Comparison of ENCODE assay signal across 22 mouse cellular contexts in the genomic region with DNA sequence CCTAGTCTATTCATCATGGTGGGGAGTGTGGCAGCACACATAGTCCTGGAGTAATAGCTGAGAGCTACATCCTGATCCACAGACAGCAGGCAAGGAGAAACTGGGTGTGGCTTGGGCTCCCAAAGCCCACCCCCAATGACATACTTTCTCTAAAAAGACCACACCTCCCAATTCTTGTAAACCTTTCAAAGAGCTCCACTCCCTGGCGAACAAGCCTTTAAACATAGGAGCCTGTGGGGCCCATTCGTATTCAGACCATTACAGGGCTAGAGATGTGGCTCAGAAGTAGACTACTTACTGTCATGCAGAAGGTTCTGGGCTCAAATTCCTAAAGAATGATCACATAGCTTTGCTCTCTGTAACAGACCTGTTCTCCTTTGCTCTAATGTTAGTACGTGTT.
DNase-seq lines count a peak whose midpoint lies in the region; ATAC-seq and TF ChIP-seq lines count a peak whose summit lies in the region.
"Had no signal": no experiment of that assay in that cellular context is flagged by ENCODE, and none has a peak within 500 bp of the region (broad histone marks: within the 10 kb centered on the region; RNA-seq: fewer than 3 reads in every experiment).

No protein-coding gene starts in this region.

- WGBS in lung, embryonic 14.5 days, result 77% methylated on average over 3 of the region's 3 CpGs
- 93% methylated on average over 3 of the region's 3 CpGs for WGBS in kidney, embryonic 14.5 days

- TF ChIP-seq CTCF in lung, embryonic 14.5 days (IDR thresholded peaks at IDR 0.05; ENCODE audit: low read depth), result no peak

- no peak overlapping the region for H3K4me3 ChIP-seq in lung, embryonic 14.5 days (ENCODE audit: low read depth, low read length)
- H3K4me3 ChIP-seq in kidney, embryonic 14.5 days (ENCODE audit: low read length), result no peak overlapping the region
- H3K4me3 ChIP-seq: embryonic facial prominence, embryonic 15.5 days; erythroblast, embryonic 14.5 days; forebrain, embryonic 10.5 days; forebrain, embryonic 15.5 days; heart, embryonic 12.5 days had no signal

- no peaks in the 10 kb centered on the region for H3K36me3 ChIP-seq in lung, embryonic 14.5 days (ENCODE audit: insufficient read depth)
- H3K36me3 ChIP-seq in kidney, embryonic 14.5 days (ENCODE audit: control insufficient read depth, insufficient read depth, low read length), result no peaks in the 10 kb centered on the region
- H3K36me3 ChIP-seq: embryonic facial prominence, embryonic 15.5 days; forebrain, embryonic 10.5 days; forebrain, embryonic 15.5 days; heart, embryonic 12.5 days had no signal

- no peaks in the 10 kb centered on the region for H3K4me1 ChIP-seq in lung, embryonic 14.5 days (ENCODE audit: insufficient read depth)
- no peaks in the 10 kb centered on the region for H3K4me1 ChIP-seq in kidney, embryonic 14.5 days (ENCODE audit: control insufficient read depth, insufficient read depth, low read length)

- ATAC-seq in lung, embryonic 14.5 days (ENCODE audit: insufficient read depth), result no peak
- ATAC-seq in kidney, embryonic 14.5 days (ENCODE audit: low FRiP score, low TSS enrichment), result no peak
- ATAC-seq: forebrain, embryonic 15.5 days; hindbrain, postnatal 0 days; Patski had no signal

- DNase-seq in lung, embryonic 14.5 days, result peak; percentile 24
- DNase-seq in lung, postnatal 14 days, result no peak
- peak; percentile 90 for DNase-seq in R1 (ENCODE audit: low read depth, low spot score)
- DNase-seq in retina, postnatal 1 day, result peak; percentile 26
- no peak for DNase-seq in testis, postnatal 10 days (ENCODE audit: low spot score)
- DNase-seq: adrenal gland, adult 8-10 months; adrenal gland, postnatal 36 days; cerebellum, adult 11 months; cerebellum, adult 8-10 months; cerebellum, postnatal 14 days; embryo, embryonic 11 days; gastrocnemius, postnatal 36 days; heart, adult 18-20 months; heart, postnatal 36 days had no signal

- no peaks in the 10 kb centered on the region for H3K27me3 ChIP-seq in lung, embryonic 14.5 days (ENCODE audit: insufficient read depth, low read length)
- no peaks in the 10 kb centered on the region for H3K27me3 ChIP-seq in kidney, embryonic 14.5 days (ENCODE audit: control insufficient read depth, insufficient read depth, low read length)
- H3K27me3 ChIP-seq: embryonic facial prominence, embryonic 15.5 days; forebrain, embryonic 15.5 days; heart, embryonic 12.5 days; Patski had no signal

- H3K4me2 ChIP-seq in lung, embryonic 14.5 days, result no peak overlapping the region
- no peak overlapping the region for H3K4me2 ChIP-seq in kidney, embryonic 14.5 days (replicated peaks; ENCODE audit: low read depth, low read length)
- H3K4me2 ChIP-seq: embryonic facial prominence, embryonic 15.5 days; forebrain, embryonic 15.5 days; heart, embryonic 12.5 days had no signal

- no peak overlapping the region for H3K27ac ChIP-seq in lung, embryonic 14.5 days (ENCODE audit: low read depth)
- H3K27ac ChIP-seq in kidney, embryonic 14.5 days (ENCODE audit: low read depth, low read length), result no peak overlapping the region
- H3K27ac ChIP-seq: embryonic facial prominence, embryonic 15.5 days; forebrain, embryonic 10.5 days; forebrain, embryonic 15.5 days; hindbrain, postnatal 0 days had no signal

- no peaks in the 10 kb centered on the region for H3K9me3 ChIP-seq in lung, embryonic 14.5 days (ENCODE audit: low read depth, low read length)
- H3K9me3 ChIP-seq in kidney, embryonic 14.5 days (ENCODE audit: control insufficient read depth, low read length), result no peaks in the 10 kb centered on the region
- H3K9me3 ChIP-seq: embryonic facial prominence, embryonic 15.5 days; forebrain, embryonic 10.5 days; forebrain, embryonic 15.5 days; heart, embryonic 12.5 days had no signal

- H3K9ac ChIP-seq in lung, embryonic 14.5 days, result no peak overlapping the region
- H3K9ac ChIP-seq in kidney, embryonic 14.5 days (ENCODE audit: low read depth, low read length), result no peak overlapping the region
- H3K9ac ChIP-seq: embryonic facial prominence, embryonic 15.5 days; forebrain, embryonic 15.5 days; heart, embryonic 12.5 days had no signal

Comparison
In these comparisons a context has a peak if more than half of its experiments do, and no peak if none do; other contexts are left out.
1. DNase-seq: peak in lung, embryonic 14.5 days (single experiment), R1 (single experiment) and retina, postnatal 1 day (single experiment); none in lung, postnatal 14 days (single experiment) and testis, postnatal 10 days (single experiment).